Mouse (Mus musculus) embryonic facial prominence, embryonic 14.5 days (tissue): ENCODE results near the gene Nipal1. TPM values are rescaled to one million over a fixed set of nuclear protein-coding genes. Genes with fewer than 3 reads are reported as not detected.

Experiments
- ATAC-seq: fragments of 200-750 bp; cut with Nextera tagmentation; 2 replicates; pipeline ENCODE4 v1.8.0; 2017; ENCODE audit warnings: low read depth, moderate number of reproducible peaks, moderate TSS enrichment
- DNase-seq: peaks from one replicate; pipeline ENCODE4 v3.0.0-alpha.2; 2015; ENCODE audit warnings: low spot score
- H3K27ac ChIP-seq: fragments of 300-500 bp; sonication (generic); replicated peaks from 2 replicates; pipeline ENCODE4 v1.5.1; 2014; ENCODE audit warnings: low read depth, mild to moderate bottlenecking, low read length, moderate library complexity
- H3K27me3 ChIP-seq: fragments of 300-500 bp; sonication (generic); replicated peaks from 2 replicates; pipeline ENCODE4 v1.6.1; 2014; ENCODE audit warnings: low read length; ENCODE audit not compliant: control insufficient read depth, insufficient read depth
- H3K36me3 ChIP-seq: fragments of 300-500 bp; sonication (generic); 2 replicates; pipeline ENCODE4 v1.6.1; 2014; ENCODE audit warnings: low read length, mixed read lengths; ENCODE audit not compliant: control insufficient read depth, insufficient read depth
- H3K4me1 ChIP-seq: fragments of 300-500 bp; sonication (generic); 2 replicates; pipeline ENCODE4 v1.6.1; 2014; ENCODE audit warnings: antibody characterized with exemption, low read length; ENCODE audit not compliant: control insufficient read depth, insufficient read depth
- H3K4me2 ChIP-seq: fragments of 300-500 bp; sonication (generic); 2 replicates; pipeline ENCODE4 v1.6.1; 2014; ENCODE audit warnings: low read depth, mild to moderate bottlenecking, low read length, moderate library complexity, mixed read lengths
- H3K4me3 ChIP-seq: fragments of 300-500 bp; sonication (generic); 2 replicates; pipeline ENCODE4 v1.5.1; 2014; ENCODE audit warnings: low read depth, mild to moderate bottlenecking, low read length
- H3K9ac ChIP-seq: fragments of 300-500 bp; sonication (generic); 2 replicates; pipeline ENCODE4 v1.6.1; 2014; ENCODE audit warnings: low read depth, mild to moderate bottlenecking, low read length, moderate library complexity, mixed read lengths
- H3K9me3 ChIP-seq: fragments of 300-500 bp; sonication (generic); 2 replicates; pipeline ENCODE4 v1.6.1; 2016; ENCODE audit warnings: low read length; ENCODE audit not compliant: control insufficient read depth
- WGBS: fragments of 180-500 bp; shearing (Covaris S2); extraction: QIAGEN DNeasy Blood & Tissue Kit; methylation state at CpG from one replicate; pipeline ENCODE4 v1.1.7; 2014; 5-methylcytosine and 5-hydroxymethylcytosine counted together
- polyA plus RNA-seq: library from polyadenylated mRNA; unstranded; fragments of >200 nt; fragmentation: Nextera tagmentation; extraction: Ambion mirVana; gene quantifications from 2 replicates; pipeline ENCODE4 v1.2.1, GENCODE M21; 2014

Gene Nipal1
- polyA plus RNA-seq, 1 experiment from 2014 or later, result 2.0 TPM

DNA sequence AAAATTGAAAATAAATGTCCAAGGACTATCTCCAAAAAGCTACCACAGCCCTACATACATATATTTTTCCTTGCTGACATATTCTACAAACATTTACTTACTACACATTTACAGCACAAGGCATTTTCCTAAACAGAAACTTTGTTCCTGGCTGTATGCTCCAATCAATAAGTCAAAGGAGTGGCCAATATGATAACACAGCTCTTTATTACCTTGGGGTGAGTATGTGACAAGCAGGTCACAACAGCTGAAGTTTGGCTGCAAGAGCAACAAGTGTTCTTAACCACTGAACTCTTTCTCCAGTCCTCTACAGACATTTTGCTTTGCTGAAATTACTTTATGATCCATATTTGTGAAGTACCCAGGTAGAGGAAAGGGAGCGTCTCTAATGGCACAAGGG, 7.5 kb upstream of the Nipal1 start:
- Histone ChIP-seq H3K27me3 (no peaks in the 10 kb centered on the region; the same call in 1 of the 2 replicates), H3K9ac (no peak overlapping the region), H3K4me3 (no peak overlapping the region), H3K36me3 (no peaks in the 10 kb centered on the region), H3K9me3 (no peaks in the 10 kb centered on the region), H3K4me1 (no peaks in the 10 kb centered on the region), H3K4me2 (no peak overlapping the region), H3K27ac (no peak overlapping the region)
- ATAC-seq, result no peak
- WGBS, result 92% methylated on average over 1 of the region's 1 CpGs
- DNase-seq, result no peak

DNA sequence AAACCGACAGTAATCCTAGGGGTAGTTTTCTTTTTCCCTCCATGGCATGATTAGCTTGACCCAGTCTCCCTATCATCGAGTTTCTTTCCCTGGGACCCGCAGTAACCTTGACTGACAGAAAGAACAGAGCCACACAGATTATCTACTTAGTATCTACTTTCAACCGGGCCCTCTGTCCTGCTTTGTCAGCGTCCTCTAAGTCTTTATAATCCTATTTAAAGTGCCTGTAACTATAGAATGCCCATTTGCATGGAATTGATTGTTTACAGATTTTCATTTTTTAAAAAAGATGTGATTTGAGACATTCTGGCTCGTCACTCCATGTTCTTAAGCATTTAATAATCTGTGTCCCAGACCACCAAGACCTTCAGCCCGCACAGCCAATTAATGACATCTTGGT, 3.9 kb upstream of the Nipal1 start:
- Histone ChIP-seq H3K4me2 (no peak overlapping the region), H3K4me1 (peaks cover 4% of the 10 kb centered on the region), H3K27me3 (peaks cover 8% of the 10 kb centered on the region), H3K9me3 (no peaks in the 10 kb centered on the region), H3K36me3 (no peaks in the 10 kb centered on the region), H3K27ac (no peak overlapping the region), H3K9ac (no peak overlapping the region), H3K4me3 (no peak overlapping the region)
- WGBS, result 53% methylated on average over 7 of the region's 7 CpGs
- ATAC-seq, result no peak
- DNase-seq, result no peak

DNA sequence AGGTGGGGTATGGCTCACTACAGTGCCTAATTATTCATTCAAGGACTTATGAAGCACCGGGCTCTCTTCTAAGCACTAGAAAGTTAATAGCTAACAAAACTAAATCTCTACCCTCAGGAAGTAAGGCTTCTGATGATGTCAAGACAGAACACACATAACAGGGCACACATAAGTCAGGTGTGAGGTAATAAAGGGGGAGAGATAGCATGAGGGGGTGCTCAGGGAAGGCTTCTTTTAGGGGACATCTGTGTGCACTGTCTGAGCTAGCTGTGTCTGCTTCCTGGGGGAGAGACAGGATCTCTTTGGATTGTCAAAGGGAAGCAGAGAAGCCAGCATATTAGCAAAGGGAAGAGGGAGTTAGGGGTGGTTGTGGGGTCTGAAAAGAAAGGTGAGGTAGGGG, 3.4 kb upstream of the Nipal1 start, which contains the start of gene Cnga1:
Cnga1 (minus strand) TSS at position 101 of the 400 bp plus-strand sequence.
- no peaks in the 10 kb centered on the region for H3K36me3 ChIP-seq
- H3K27ac ChIP-seq, result no peak within 1 kb of the TSS
- 74% methylated on average over 1 of the region's 1 CpGs for WGBS
- ATAC-seq (no peak), DNase-seq (no peak)
- H3K27me3 ChIP-seq, result peaks cover 12% of the 10 kb centered on the region
- H3K4me1 ChIP-seq, result peaks cover 4% of the 10 kb centered on the region
- H3K9ac ChIP-seq, result no peak within 1 kb of the TSS
- H3K4me3 ChIP-seq, result no peak within 1 kb of the TSS
- H3K4me2 ChIP-seq, result no peak within 1 kb of the TSS
- no peaks in the 10 kb centered on the region for H3K9me3 ChIP-seq

DNA sequence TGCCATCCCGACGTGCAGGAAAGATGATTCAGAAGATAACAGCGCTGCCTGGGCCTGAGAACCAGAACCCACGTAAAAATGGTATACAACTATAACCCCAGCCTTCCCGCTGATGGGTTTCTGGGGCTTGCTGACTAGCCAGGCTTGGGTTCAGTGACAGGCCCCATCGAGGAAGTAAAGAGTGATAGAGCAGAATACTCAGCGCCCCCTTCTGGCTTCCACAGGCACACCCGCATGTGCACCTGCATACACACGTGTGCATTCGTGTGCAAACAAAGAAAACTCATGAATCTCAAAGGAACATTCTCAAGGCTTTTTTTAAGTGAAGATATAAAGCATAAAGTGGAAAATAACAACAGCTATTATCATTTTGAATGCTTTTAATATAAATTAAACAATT, 1.5 kb upstream of the Nipal1 start:
- no peak overlapping the region for H3K4me2 ChIP-seq
- WGBS, result 39% methylated on average over 10 of the region's 10 CpGs
- no peaks in the 10 kb centered on the region for H3K36me3 ChIP-seq
- peaks cover 4% of the 10 kb centered on the region for H3K4me1 ChIP-seq
- no peak overlapping the region for H3K4me3 ChIP-seq
- H3K9me3 ChIP-seq, result no peaks in the 10 kb centered on the region
- H3K27me3 ChIP-seq, result peaks cover 12% of the 10 kb centered on the region
- ATAC-seq (no peak), DNase-seq (no peak)
- no peak overlapping the region for H3K27ac ChIP-seq
- H3K9ac ChIP-seq, result no peak overlapping the region

DNA sequence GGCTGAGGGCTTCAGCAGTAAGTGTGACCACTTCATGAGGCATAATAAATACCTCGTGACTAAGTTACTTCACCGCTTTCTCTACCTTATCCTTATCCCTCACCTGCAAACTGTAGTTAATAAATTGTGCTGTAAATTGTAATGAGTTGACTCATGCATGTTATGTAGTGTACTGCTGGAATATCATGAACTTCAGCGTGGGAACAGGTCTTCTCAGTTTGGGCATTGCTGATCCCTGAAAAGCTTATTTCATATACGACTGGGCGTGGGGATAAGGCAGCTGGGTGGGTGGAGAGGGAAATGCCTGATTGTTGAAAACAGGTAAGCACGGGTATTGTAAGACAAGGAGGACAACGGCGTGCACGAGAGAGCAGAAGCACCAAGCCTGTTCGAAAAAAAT, 599 bp upstream of the Nipal1 start:
- Histone ChIP-seq H3K27ac (no peak overlapping the region), H3K27me3 (peaks cover 12% of the 10 kb centered on the region), H3K9me3 (no peaks in the 10 kb centered on the region), H3K9ac (no peak overlapping the region), H3K4me1 (peaks cover 4% of the 10 kb centered on the region), H3K4me3 (peak overlapping the region; percentile 50), H3K4me2 (peak overlapping the region; percentile 89), H3K36me3 (no peaks in the 10 kb centered on the region)
- no peak for DNase-seq
- WGBS, result 33% methylated on average over 10 of the region's 10 CpGs
- 0 out of 2 replicates have a peak, but pooled peaks have one; percentile 3 for ATAC-seq

DNA sequence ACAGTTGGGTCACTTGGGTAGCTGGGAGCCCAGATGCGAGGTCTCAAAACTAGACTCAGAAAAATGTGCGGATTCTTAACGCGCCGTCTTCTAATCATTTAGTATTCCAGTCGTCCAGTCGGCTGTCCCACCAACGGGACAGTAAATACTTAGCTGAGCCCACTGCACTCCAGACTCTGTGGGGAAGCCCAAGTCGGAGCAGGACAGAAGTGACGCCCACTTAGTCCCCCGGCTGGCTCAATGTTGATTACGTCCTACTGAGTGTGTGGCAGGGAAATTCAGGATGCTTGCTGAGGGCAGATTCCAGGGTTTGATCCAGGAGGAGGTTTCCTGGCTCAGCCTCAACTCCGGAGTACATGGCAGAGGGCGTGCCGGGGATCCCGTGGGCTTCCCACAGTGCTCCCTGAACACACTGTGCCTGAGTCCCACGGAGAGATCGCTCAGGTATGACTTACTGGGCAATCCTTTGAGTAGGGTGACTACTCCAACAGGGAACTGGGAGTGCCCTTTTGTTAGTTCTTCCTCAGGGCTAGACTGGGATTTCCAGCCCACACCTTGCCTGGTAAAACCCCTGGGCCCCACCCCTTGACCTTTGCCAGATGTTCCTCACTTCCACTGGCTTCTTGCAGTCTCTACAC, 482 bp downstream of the Nipal1 start:
- Histone ChIP-seq H3K36me3 (no peaks in the 10 kb centered on the region), H3K27ac (no peak overlapping the region), H3K4me2 (peak overlapping the region; percentile 89), H3K27me3 (peaks cover 12% of the 10 kb centered on the region), H3K4me1 (peaks cover 4% of the 10 kb centered on the region), H3K9ac (peak overlapping the region; percentile 61), H3K9me3 (no peaks in the 10 kb centered on the region), H3K4me3 (peak overlapping the region; percentile 50)
- DNase-seq, result no peak
- 7% methylated on average over 18 of the region's 18 CpGs for WGBS
- peak; percentile 35 for ATAC-seq

GRCm38 (mm10) chr5:72648987-72649735, 1.6 kb downstream of the Nipal1 start:
- ATAC-seq, result no peak

DNA sequence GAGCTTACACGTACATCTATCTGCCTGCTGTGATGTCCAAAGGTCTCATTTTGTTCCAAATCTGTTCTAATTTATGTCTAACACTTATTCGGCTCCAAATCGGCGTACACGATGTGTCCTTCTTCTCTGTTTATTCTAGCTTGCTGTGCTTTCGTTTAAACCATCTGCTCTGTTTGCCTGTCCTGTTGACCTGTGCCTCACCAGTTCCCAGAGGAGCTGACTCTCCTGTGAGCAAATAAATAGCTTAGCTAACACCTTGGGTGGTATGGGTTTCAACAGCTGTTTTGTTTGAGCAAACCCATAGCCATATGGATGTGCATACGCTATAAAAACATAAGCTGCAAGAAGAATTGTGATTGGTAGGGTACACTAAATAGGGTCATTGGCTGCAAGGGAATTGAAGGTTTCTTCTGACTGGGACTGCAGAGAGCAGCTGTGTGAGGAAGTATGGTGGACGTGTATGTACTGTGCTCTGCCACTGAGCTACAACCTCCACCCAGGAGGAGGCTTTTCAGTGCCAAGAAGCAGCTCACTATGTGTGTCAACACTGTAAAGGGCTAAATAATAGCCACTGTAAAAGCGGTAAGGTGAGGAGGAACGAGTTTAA, 5.6 kb downstream of the Nipal1 start:
- Histone ChIP-seq H3K4me2 (no peak overlapping the region), H3K9ac (no peak overlapping the region), H3K4me3 (no peak overlapping the region), H3K36me3 (no peaks in the 10 kb centered on the region), H3K9me3 (no peaks in the 10 kb centered on the region), H3K4me1 (0 out of 2 replicates have a peak, but pooled peaks cover 5% of the 10 kb centered on the region), H3K27ac (no peak overlapping the region), H3K27me3 (peaks cover 9% of the 10 kb centered on the region; the same call in 1 of the 2 replicates)
- 69% methylated on average over 10 of the region's 10 CpGs for WGBS
- DNase-seq, result no peak
- no peak for ATAC-seq

More at GRCm38 (mm10) chr5:72648987-72649735, 1.6 kb downstream of the Nipal1 start:
- Histone ChIP-seq H3K9me3 (no peaks in the 10 kb centered on the region), H3K27me3 (peaks cover 12% of the 10 kb centered on the region), H3K4me1 (peaks cover 4% of the 10 kb centered on the region), H3K4me2 (no peak overlapping the region), H3K9ac (no peak overlapping the region), H3K36me3 (no peaks in the 10 kb centered on the region), H3K4me3 (no peak overlapping the region), H3K27ac (no peak overlapping the region)
- 79% methylated on average over 9 of the region's 9 CpGs for WGBS
- DNase-seq, result no peak
